35 mouse cellular contexts compared by ENCODE assay signal in the genomic region with DNA sequence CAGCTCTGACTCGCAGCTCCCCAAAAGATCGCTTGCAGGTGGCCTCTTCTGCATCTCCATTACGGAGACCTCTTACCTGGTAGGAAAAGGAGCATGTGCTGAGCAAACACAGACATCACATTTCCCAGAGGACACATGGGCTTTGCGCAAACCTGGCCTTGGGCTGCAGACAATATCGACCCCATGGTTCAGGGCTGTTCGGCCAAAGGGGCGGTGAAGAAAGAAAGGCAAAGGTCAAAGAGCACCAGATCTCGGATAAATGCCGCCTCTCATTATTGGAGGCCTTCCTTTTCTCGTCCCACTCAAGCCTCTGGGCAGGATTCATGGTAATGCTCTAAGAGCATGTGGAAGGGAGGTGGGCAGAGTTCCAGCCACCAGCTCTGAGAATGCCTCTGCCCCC. TPM values are rescaled to one million over a fixed set of nuclear protein-coding genes. Genes with fewer than 3 reads are reported as not detected.
A peak's percentile ranks its signal among the peaks of the same experiment; 100 is the strongest.
DNase-seq lines count a peak whose midpoint lies in the region; ATAC-seq and TF ChIP-seq lines count a peak whose summit lies in the region.
"Had no signal": no experiment of that assay in that cellular context is flagged by ENCODE, and none has a peak within 500 bp of the region (broad histone marks: within the 10 kb centered on the region; RNA-seq: fewer than 3 reads in every experiment).

No protein-coding gene starts in this region.

- WGBS in liver, adult 2 months = 18% methylated on average over 10 of the region's 10 CpGs
- WGBS in liver, embryonic 15.5 days (ENCODE audit: insufficient replicate concordance) = 63% methylated on average over 10 of the region's 10 CpGs

- H3K27me3 ChIP-seq in liver, adult 2 months (ENCODE audit: control insufficient read depth, insufficient read depth, low read length) = no peaks in the 10 kb centered on the region
- H3K27me3 ChIP-seq in liver, embryonic 15.5 days = peaks cover 20% of the 10 kb centered on the region

- no peaks in the 10 kb centered on the region for H3K9me3 ChIP-seq in liver, embryonic 15.5 days (replicated peaks)
- H3K9me3 ChIP-seq: forebrain, embryonic 13.5 days; heart, embryonic 12.5 days; hindbrain, embryonic 15.5 days; neural tube, embryonic 15.5 days had no signal

- H3K4me3 ChIP-seq in layer of hippocampus, adult 2 months = no peak overlapping the region
- no peak overlapping the region for H3K4me3 ChIP-seq in liver, adult 2 months (ENCODE audit: insufficient read depth, low read depth, low read length)
- H3K4me3 ChIP-seq in liver, embryonic 15.5 days (replicated peaks) = no peak overlapping the region
- H3K4me3 ChIP-seq: forebrain, embryonic 13.5 days; heart, adult 2 months; heart, embryonic 12.5 days; hindbrain, embryonic 15.5 days; neural tube, embryonic 15.5 days had no signal

- ATAC-seq in liver, embryonic 15.5 days (ENCODE audit: insufficient read depth) = peak; percentile 49; the same call in 1 of the 2 replicates
- no peak for ATAC-seq in erythroblast, adult 5-6 weeks (replicated peaks; ENCODE audit: low FRiP score, poor library complexity, severe bottlenecking)
- ATAC-seq: forebrain, embryonic 13.5 days; lung, postnatal 0 days; Patski had no signal

- H3K4me1 ChIP-seq in liver, adult 2 months (ENCODE audit: control insufficient read depth, insufficient read depth, low read length) = peaks cover 36% of the 10 kb centered on the region
- peaks cover 12% of the 10 kb centered on the region for H3K4me1 ChIP-seq in liver, embryonic 15.5 days (replicated peaks)

- no peak for DNase-seq in layer of hippocampus, adult 2 months (ENCODE audit: low spot score in 2 of 2)
- no peak for DNase-seq in layer of hippocampus, postnatal 14 days (ENCODE audit: low spot score in 2 of 2)
- peak; percentile 99 for DNase-seq in liver, adult 2 months (ENCODE audit: extremely low read depth, low read depth, low spot score)
- DNase-seq in yolk sac, embryonic 10.5 days (ENCODE audit: low spot score) = peak; percentile 82
- no peak for DNase-seq in spleen, postnatal 4 days (ENCODE audit: low spot score in 2 of 2)
- DNase-seq: adrenal gland, postnatal 14 days; cerebellum, adult 11-12 months; cerebellum, adult 9-11 months; gastrocnemius, postnatal 36 days; heart, adult 2 months; kidney, adult 2 months; kidney, postnatal 36 days; lung, adult 18-20 months; lung, postnatal 4 days; midbrain, embryonic 14.5 days; thymus, postnatal 14 days had no signal

- TF ChIP-seq POLR2A in liver, adult 2 months (IDR thresholded peaks at IDR 0.05; ENCODE audit: extremely low read depth, insufficient read depth, low read length) = no peak

- H3K9ac ChIP-seq in liver, adult 2 months (ENCODE audit: low read depth, low read length) = peak overlapping the region; percentile 13; the same call in 1 of the 2 replicates
- no peak overlapping the region for H3K9ac ChIP-seq in liver, embryonic 15.5 days
- H3K9ac ChIP-seq: forebrain, embryonic 13.5 days; heart, embryonic 12.5 days; hindbrain, embryonic 15.5 days; neural tube, embryonic 15.5 days had no signal

- H3K4me2 ChIP-seq in liver, embryonic 15.5 days = no peak overlapping the region
- H3K4me2 ChIP-seq: forebrain, embryonic 13.5 days; heart, embryonic 12.5 days; hindbrain, embryonic 15.5 days; neural tube, embryonic 15.5 days had no signal

- H3K79me2 ChIP-seq in liver, adult 2 months (ENCODE audit: control insufficient read depth, insufficient read depth, low read length) = peaks cover 10% of the 10 kb centered on the region; the same call in 1 of the 2 replicates

- peak overlapping the region; percentile 78 for H3K27ac ChIP-seq in layer of hippocampus, adult 2 months
- peak overlapping the region; percentile 88 for H3K27ac ChIP-seq in liver, adult 2 months (replicated peaks; ENCODE audit: insufficient read depth, low read depth, low read length)
- peak overlapping the region; percentile 64 for H3K27ac ChIP-seq in liver, embryonic 15.5 days (replicated peaks)
- H3K27ac ChIP-seq: forebrain, embryonic 13.5 days; hindbrain, embryonic 15.5 days; neural tube, embryonic 15.5 days had no signal

- peaks cover 4% of the 10 kb centered on the region; the same call in 1 of the 2 replicates for H3K36me3 ChIP-seq in liver, adult 2 months (ENCODE audit: control insufficient read depth, insufficient read depth, low read length)
- no peaks in the 10 kb centered on the region for H3K36me3 ChIP-seq in liver, embryonic 15.5 days (replicated peaks)
- H3K36me3 ChIP-seq: heart, embryonic 12.5 days; hindbrain, embryonic 15.5 days; neural tube, embryonic 15.5 days had no signal

- TF ChIP-seq CTCF in layer of hippocampus, adult 2 months (conservative IDR thresholded peaks at IDR 0.05) = no peak
- no peak for TF ChIP-seq CTCF in liver, adult 2 months (IDR thresholded peaks at IDR 0.05; ENCODE audit: low read depth, low read length)

RNA-seq across cellular contexts. Expression of gene Inhbe, which starts 1.1 kb away (rescaled TPM):
- not detected for total RNA-seq in layer of hippocampus, adult 2 months (2021)
- total RNA-seq in layer of hippocampus, postnatal 14 days (2021) = under 1 TPM in 1 of 2 experiments, not detected in 1; 0.07 TPM
- 4.8 and 7.5 TPM in 2 replicates for total RNA-seq in liver, adult 2 months (2014; rRNA removed)
- 20.8 and 22.6 TPM in 2 replicates for polyA plus RNA-seq in liver, adult 2 months (2012; rRNA removed)
- polyA plus RNA-seq in liver, embryonic 15.5 days (2015; fragmentation: Nextera tagmentation; extraction: Ambion mirVana) = 0.71 and 0.82 TPM in 2 replicates
- total RNA-seq in erythroblast, adult 5-6 weeks (2015; ENCODE audit: low replicate concordance) = not detected in 2 replicates
- not detected in 2 replicates for total RNA-seq in erythroblast, adult 5-6 weeks (2017; ENCODE audit: low replicate concordance)
- total RNA-seq: gastrocnemius, adult 18-20 months; gastrocnemius, postnatal 36 days; heart, adult 2 months; heart, postnatal 4 days; layer of hippocampus, adult 8-10 months; layer of hippocampus, postnatal 36 days; megakaryocyte-erythroid progenitor cell, adult 5-6 weeks; MEL had no signal
- polyA plus RNA-seq: embryonic facial prominence, embryonic 14.5 days; heart, adult 2 months; heart, embryonic 12.5 days; heart, postnatal 0 days; intestine, embryonic 14.5 days; kidney, adult 2 months; kidney, embryonic 16.5 days; lung, postnatal 0 days; neural tube, embryonic 15.5 days had no signal

RNA-seq across cellular contexts. Expression of gene Gli1, which starts 13.6 kb away (rescaled TPM):
- total RNA-seq in layer of hippocampus, adult 2 months (2021) = 1 to 10 TPM; 2.5 to 3.1 TPM
- total RNA-seq in layer of hippocampus, postnatal 14 days (2021) = 1 to 10 TPM; 2.0 to 3.3 TPM
- not detected in 2 replicates for total RNA-seq in liver, adult 2 months (2014; rRNA removed)
- 0.04 TPM in 2 replicates for polyA plus RNA-seq in liver, adult 2 months (2012; rRNA removed)
- polyA plus RNA-seq in liver, embryonic 15.5 days (2015; fragmentation: Nextera tagmentation; extraction: Ambion mirVana) = 0.31 and 0.32 TPM in 2 replicates
- not detected in 2 replicates for total RNA-seq in erythroblast, adult 5-6 weeks (2015; ENCODE audit: low replicate concordance)
- not detected in 2 replicates for total RNA-seq in erythroblast, adult 5-6 weeks (2017; ENCODE audit: low replicate concordance)
- total RNA-seq: megakaryocyte-erythroid progenitor cell, adult 5-6 weeks had no signal

RNA-seq across cellular contexts. Expression of gene Inhbc, which starts 14.9 kb away (rescaled TPM):
- not detected for total RNA-seq in layer of hippocampus, adult 2 months (2021)
- total RNA-seq in layer of hippocampus, postnatal 14 days (2021) = not detected
- total RNA-seq in liver, adult 2 months (2014; rRNA removed) = 8.2 and 18.4 TPM in 2 replicates
- 58.0 and 61.8 TPM in 2 replicates for polyA plus RNA-seq in liver, adult 2 months (2012; rRNA removed)
- 4.6 and 5.1 TPM in 2 replicates for polyA plus RNA-seq in liver, embryonic 15.5 days (2015; fragmentation: Nextera tagmentation; extraction: Ambion mirVana)
- not detected in 2 replicates for total RNA-seq in erythroblast, adult 5-6 weeks (2015; ENCODE audit: low replicate concordance)
- not detected in 2 replicates for total RNA-seq in erythroblast, adult 5-6 weeks (2017; ENCODE audit: low replicate concordance)
- total RNA-seq: gastrocnemius, adult 18-20 months; gastrocnemius, postnatal 36 days; heart, adult 2 months; heart, postnatal 4 days; layer of hippocampus, adult 8-10 months; layer of hippocampus, postnatal 36 days; left cerebral cortex, postnatal 14 days; megakaryocyte-erythroid progenitor cell, adult 5-6 weeks; MEL had no signal
- polyA plus RNA-seq: embryonic facial prominence, embryonic 14.5 days; forebrain, embryonic 13.5 days; heart, adult 2 months; heart, embryonic 12.5 days; heart, postnatal 0 days; hindbrain, embryonic 15.5 days; intestine, embryonic 14.5 days; kidney, adult 2 months; lung, postnatal 0 days; midbrain, embryonic 14.5 days; neural tube, embryonic 15.5 days; Patski had no signal

RNA-seq across cellular contexts. Expression of gene R3hdm2, which starts 24.8 kb away (rescaled TPM):
- total RNA-seq in layer of hippocampus, adult 2 months (2021) = 100 to 1,000 TPM; 153 to 170 TPM
- total RNA-seq in layer of hippocampus, postnatal 14 days (2021) = 100 to 1,000 TPM; 161 to 186 TPM
- total RNA-seq in liver, adult 2 months (2014; rRNA removed) = 15.8 and 17.5 TPM in 2 replicates
- 66.9 and 70.1 TPM in 2 replicates for polyA plus RNA-seq in liver, adult 2 months (2012; rRNA removed)
- 14.4 and 15.0 TPM in 2 replicates for polyA plus RNA-seq in liver, embryonic 15.5 days (2015; fragmentation: Nextera tagmentation; extraction: Ambion mirVana)
- total RNA-seq in erythroblast, adult 5-6 weeks (2015; ENCODE audit: low replicate concordance) = 25.7 and 34.9 TPM in 2 replicates
- 17.7 and 18.3 TPM in 2 replicates for total RNA-seq in erythroblast, adult 5-6 weeks (2017; ENCODE audit: low replicate concordance)

RNA-seq across cellular contexts. Expression of gene Arhgap9, which starts 33.6 kb away (rescaled TPM):
- total RNA-seq in layer of hippocampus, adult 2 months (2021) = under 1 TPM; 0.56 to 0.79 TPM
- 1 to 10 TPM in 1 of 2 experiments, under 1 TPM in 1; 0.99 to 1.1 TPM for total RNA-seq in layer of hippocampus, postnatal 14 days (2021)
- total RNA-seq in liver, adult 2 months (2014; rRNA removed) = 1.5 and 2.0 TPM in 2 replicates
- 1.8 and 2.1 TPM in 2 replicates for polyA plus RNA-seq in liver, adult 2 months (2012; rRNA removed)
- polyA plus RNA-seq in liver, embryonic 15.5 days (2015; fragmentation: Nextera tagmentation; extraction: Ambion mirVana) = 14.1 and 14.9 TPM in 2 replicates
- total RNA-seq in erythroblast, adult 5-6 weeks (2015; ENCODE audit: low replicate concordance) = 19.9 and 21.1 TPM in 2 replicates
- total RNA-seq in erythroblast, adult 5-6 weeks (2017; ENCODE audit: low replicate concordance) = 14.6 and 18.7 TPM in 2 replicates
- polyA plus RNA-seq: Patski had no signal

Comparison
In these comparisons a context has a peak if more than half of its experiments do, and no peak if none do; other contexts are left out.
1. DNase-seq: peak in liver, adult 2 months (single experiment) and yolk sac, embryonic 10.5 days (single experiment); none in layer of hippocampus, adult 2 months (0 of 2), layer of hippocampus, postnatal 14 days (0 of 2) and spleen, postnatal 4 days (0 of 2).
2. Peak in every context shown above with its lines, with median percentiles within 50 percentile points of each other: H3K27ac ChIP-seq.